Mouse (Mus musculus) lung, embryonic 15.5 days (tissue): ENCODE results near the gene Prx. TPM values are rescaled to one million over a fixed set of nuclear protein-coding genes. Genes with fewer than 3 reads are reported as not detected.
A peak's percentile ranks its signal among the peaks of the same experiment; 100 is the strongest.

Experiments used
- ATAC-seq: fragments of 200-750 bp; cut with Nextera tagmentation; 2 replicates; pipeline ENCODE4 v1.8.0; 2017; ENCODE audit warnings: moderate number of reproducible peaks, borderline replicate concordance; ENCODE audit not compliant: low FRiP score, low TSS enrichment; ENCODE audit errors: extremely low read depth
- H3K27ac ChIP-seq: fragments of 300-500 bp; sonication (generic); 2 replicates; pipeline ENCODE4 v1.5.1; 2015; ENCODE audit warnings: moderate library complexity, mild to moderate bottlenecking, inconsistent platforms
- H3K27me3 ChIP-seq: fragments of 300-500 bp; sonication (generic); 2 replicates; pipeline ENCODE4 v1.6.1; 2015; ENCODE audit warnings: inconsistent platforms
- H3K36me3 ChIP-seq: fragments of 300-500 bp; sonication (generic); 2 replicates; pipeline ENCODE4 v1.6.1; 2015; ENCODE audit warnings: inconsistent platforms
- H3K4me1 ChIP-seq: fragments of 300-500 bp; sonication (generic); 2 replicates; pipeline ENCODE4 v1.6.1; 2015; ENCODE audit warnings: inconsistent platforms
- H3K4me2 ChIP-seq: fragments of 300-500 bp; sonication (generic); 2 replicates; pipeline ENCODE4 v1.6.1; 2015; ENCODE audit warnings: inconsistent platforms, mild to moderate bottlenecking, moderate library complexity
- H3K4me3 ChIP-seq: fragments of 300-500 bp; sonication (generic); 2 replicates; pipeline ENCODE4 v1.5.1; 2015; ENCODE audit warnings: mild to moderate bottlenecking, inconsistent platforms
- H3K9ac ChIP-seq: fragments of 300-500 bp; sonication (generic); 2 replicates; pipeline ENCODE4 v1.6.1; 2015; ENCODE audit warnings: inconsistent platforms
- H3K9me3 ChIP-seq: fragments of 300-500 bp; sonication (generic); 2 replicates; pipeline ENCODE4 v1.6.1; 2016; ENCODE audit warnings: inconsistent platforms
- WGBS: fragments of 180-500 bp; shearing (Covaris S2); methylation state at CpG from one replicate; pipeline ENCODE4 v1.1.7; 2015; 5-methylcytosine and 5-hydroxymethylcytosine counted together
- polyA plus RNA-seq: library from polyadenylated mRNA; unstranded; fragments of >200 nt; fragmentation: Nextera tagmentation; extraction: Ambion mirVana; gene quantifications from 2 replicates; pipeline ENCODE4 v1.2.1, GENCODE M21; 2015

The Prx gene
- polyA plus RNA-seq, 1 experiment from 2014 or later, result 8.7 TPM

- Histone ChIP-seq H3K4me1 (peaks cover 18% of the 10 kb centered on the region), H3K36me3 (no peaks in the 10 kb centered on the region), H3K4me2 (peak overlapping the region; percentile 91), H3K9me3 (no peaks in the 10 kb centered on the region), H3K27me3 (no peaks in the 10 kb centered on the region), H3K27ac (no peak overlapping the region), H3K9ac (peak overlapping the region; percentile 53), H3K4me3 (peak overlapping the region; percentile 45)
- WGBS, result 54% methylated on average over 5 of the region's 5 CpGs
- no peak for ATAC-seq
Measured at GRCm38 (mm10) chr7:27541922-27542321, 42.8 kb downstream of the Prx start.

GRCm38 (mm10) chr7:27542392-27543033 is 43.4 kb downstream of the Prx start:
- H3K36me3 ChIP-seq, result no peaks in the 10 kb centered on the region
- no peak overlapping the region for H3K27ac ChIP-seq
- peaks cover 18% of the 10 kb centered on the region for H3K4me1 ChIP-seq
- under 1% methylated on average over 30 of the region's 30 CpGs for WGBS
- peak; percentile 91 for ATAC-seq
- peak overlapping the region; percentile 45 for H3K4me3 ChIP-seq
- peak overlapping the region; percentile 53 for H3K9ac ChIP-seq
- H3K4me2 ChIP-seq, result peak overlapping the region; percentile 91
- no peaks in the 10 kb centered on the region for H3K9me3 ChIP-seq
- H3K27me3 ChIP-seq, result no peaks in the 10 kb centered on the region

- no peaks in the 10 kb centered on the region for H3K27me3 ChIP-seq
- H3K4me1 ChIP-seq, result peaks cover 18% of the 10 kb centered on the region
- peak overlapping the region; percentile 45 for H3K4me3 ChIP-seq
- H3K9ac ChIP-seq, result peak overlapping the region; percentile 53
- H3K36me3 ChIP-seq, result no peaks in the 10 kb centered on the region
- ATAC-seq, result no peak
- WGBS, result 32% methylated on average over 6 of the region's 6 CpGs
- H3K9me3 ChIP-seq, result no peaks in the 10 kb centered on the region
- peak overlapping the region; percentile 91 for H3K4me2 ChIP-seq
- no peak overlapping the region for H3K27ac ChIP-seq
Measured at GRCm38 (mm10) chr7:27543065-27543464, 43.9 kb downstream of the Prx start.

- Histone ChIP-seq H3K27ac (no peak overlapping the region), H3K4me3 (no peak overlapping the region), H3K9ac (no peak overlapping the region), H3K27me3 (no peaks in the 10 kb centered on the region), H3K36me3 (no peaks in the 10 kb centered on the region), H3K9me3 (no peaks in the 10 kb centered on the region), H3K4me1 (peaks cover 18% of the 10 kb centered on the region), H3K4me2 (no peak overlapping the region)
- 85% methylated on average over 4 of the region's 4 CpGs for WGBS
- no peak for ATAC-seq
Measured at GRCm38 (mm10) chr7:27543851-27544250, 44.7 kb downstream of the Prx start.

- no peak for ATAC-seq
- Histone ChIP-seq H3K27me3 (no peaks in the 10 kb centered on the region), H3K4me3 (no peak overlapping the region), H3K4me1 (peaks cover 18% of the 10 kb centered on the region), H3K36me3 (no peaks in the 10 kb centered on the region), H3K4me2 (no peak overlapping the region), H3K9me3 (no peaks in the 10 kb centered on the region), H3K9ac (no peak overlapping the region), H3K27ac (no peak overlapping the region)
- WGBS, result 72% methylated on average over 12 of the region's 12 CpGs
Measured at GRCm38 (mm10) chr7:27544675-27545370, 45.7 kb downstream of the Prx start.

GRCm38 (mm10) chr7:27549597-27549996 is 50.5 kb downstream of the Prx start:
- WGBS, result 68% methylated on average over 6 of the region's 6 CpGs
- Histone ChIP-seq H3K4me1 (peaks cover 14% of the 10 kb centered on the region), H3K27ac (no peak overlapping the region), H3K4me3 (no peak overlapping the region), H3K36me3 (no peaks in the 10 kb centered on the region), H3K9ac (no peak overlapping the region), H3K9me3 (no peaks in the 10 kb centered on the region), H3K4me2 (no peak overlapping the region), H3K27me3 (no peaks in the 10 kb centered on the region)
- ATAC-seq, result no peak

GRCm38 (mm10) chr7:27552070-27552469 is 52.9 kb downstream of the Prx start:
- no peak for ATAC-seq

GRCm38 (mm10) chr7:27552931-27553513 is 53.9 kb downstream of the Prx start, which contains the start of the genes Pld3 and 2310022A10Rik:
Gene Pld3 (minus strand): TSS chr7:27553218.
Gene 2310022A10Rik (plus strand): TSS chr7:27553233.
- Histone ChIP-seq H3K9me3 (no peaks in the 10 kb centered on the region), H3K9ac (peak within 1 kb of the TSS; percentile 71), H3K4me1 (peaks cover 18% of the 10 kb centered on the region), H3K4me3 (peak within 1 kb of the TSS; percentile 68), H3K4me2 (peak within 1 kb of the TSS; percentile 77), H3K27me3 (no peaks in the 10 kb centered on the region), H3K36me3 (no peaks in the 10 kb centered on the region), H3K27ac (no peak within 1 kb of the TSS)
- WGBS, result under 1% methylated on average over 41 of the region's 41 CpGs
- peak; percentile 99 for ATAC-seq

More at GRCm38 (mm10) chr7:27552070-27552469, 52.9 kb downstream of the Prx start:
- WGBS, result 43% methylated on average over 5 of the region's 5 CpGs
- Histone ChIP-seq H3K4me2 (peak overlapping the region; percentile 77), H3K4me1 (peaks cover 18% of the 10 kb centered on the region), H3K9me3 (no peaks in the 10 kb centered on the region), H3K27me3 (no peaks in the 10 kb centered on the region), H3K4me3 (peak overlapping the region; percentile 68), H3K9ac (peak overlapping the region; percentile 40), H3K27ac (no peak overlapping the region), H3K36me3 (no peaks in the 10 kb centered on the region)

- Histone ChIP-seq H3K27me3 (no peaks in the 10 kb centered on the region), H3K36me3 (peaks cover 31% of the 10 kb centered on the region)
Measured at GRCm38 (mm10) chr7:27560291-27560887, 61.3 kb downstream of the Prx start.

GRCm38 (mm10) chr7:27560978-27561377 is 61.9 kb downstream of the Prx start:
- H3K27me3 ChIP-seq, result no peaks in the 10 kb centered on the region
- no peak for ATAC-seq
- H3K36me3 ChIP-seq, result peaks cover 35% of the 10 kb centered on the region
- H3K4me3 ChIP-seq, result no peak overlapping the region
- no peak overlapping the region for H3K9ac ChIP-seq
- no peak overlapping the region for H3K4me2 ChIP-seq
- H3K4me1 ChIP-seq, result no peaks in the 10 kb centered on the region
- no peak overlapping the region for H3K27ac ChIP-seq
- 94% methylated on average over 1 of the region's 1 CpGs for WGBS
- H3K9me3 ChIP-seq, result no peaks in the 10 kb centered on the region

More at GRCm38 (mm10) chr7:27560291-27560887, 61.3 kb downstream of the Prx start:
- no peak overlapping the region for H3K4me2 ChIP-seq
- H3K9me3 ChIP-seq, result no peaks in the 10 kb centered on the region
- H3K4me3 ChIP-seq, result no peak overlapping the region
- no peak overlapping the region for H3K27ac ChIP-seq
- no peaks in the 10 kb centered on the region for H3K4me1 ChIP-seq
- 64% methylated on average over 8 of the region's 8 CpGs for WGBS
- no peak for ATAC-seq
- no peak overlapping the region; the same call in 1 of the 2 replicates for H3K9ac ChIP-seq
